Mouse (Mus musculus): ENCODE results near the gene Armt1.
A peak's percentile ranks its signal among the peaks of the same experiment; 100 is the strongest.

Armt1 gene

DNA sequence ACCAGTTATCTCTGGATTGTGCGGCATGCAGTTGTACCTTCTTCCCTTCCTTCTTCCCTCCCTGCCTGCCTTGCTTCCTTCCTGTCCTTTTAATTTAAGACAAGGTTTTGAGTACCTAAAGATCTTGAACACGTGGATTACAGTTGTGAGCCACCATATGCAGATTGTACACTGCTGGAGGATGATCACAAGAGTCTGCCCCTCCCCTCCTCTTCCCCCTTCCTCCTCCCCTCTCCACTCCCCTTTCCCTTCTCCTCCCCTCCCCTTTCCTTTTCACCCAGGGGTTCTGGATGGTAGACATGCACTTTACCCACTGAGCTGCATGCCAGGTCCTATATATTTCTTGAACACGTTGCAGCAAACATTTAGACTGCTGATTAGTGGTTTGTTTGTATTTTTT lies 3.1 kb downstream of the Armt1 start:
- DNase-seq (ENCODE audit: low spot score) = no peak

DNA sequence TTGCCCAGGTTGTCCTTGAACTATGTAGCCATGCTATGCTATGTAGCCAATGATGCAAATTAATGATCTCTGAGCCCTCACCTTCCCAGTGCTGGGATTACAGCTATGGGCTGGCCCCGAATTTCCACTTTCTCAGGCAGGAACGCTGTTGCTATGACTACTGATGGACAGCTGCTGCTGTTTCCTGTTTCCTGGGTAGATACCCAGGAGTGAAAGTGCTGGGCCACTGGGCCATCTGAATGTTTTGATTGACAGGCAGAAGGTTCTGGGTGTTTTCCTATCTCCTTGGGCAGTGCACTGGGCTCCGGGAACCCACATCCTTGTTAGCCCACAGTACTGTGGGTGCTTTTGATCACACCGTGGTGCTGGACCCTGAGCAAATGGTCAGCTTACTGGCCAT lies 24.1 kb downstream of the Armt1 start:
- no peak for DNase-seq (ENCODE audit: low spot score)

DNA sequence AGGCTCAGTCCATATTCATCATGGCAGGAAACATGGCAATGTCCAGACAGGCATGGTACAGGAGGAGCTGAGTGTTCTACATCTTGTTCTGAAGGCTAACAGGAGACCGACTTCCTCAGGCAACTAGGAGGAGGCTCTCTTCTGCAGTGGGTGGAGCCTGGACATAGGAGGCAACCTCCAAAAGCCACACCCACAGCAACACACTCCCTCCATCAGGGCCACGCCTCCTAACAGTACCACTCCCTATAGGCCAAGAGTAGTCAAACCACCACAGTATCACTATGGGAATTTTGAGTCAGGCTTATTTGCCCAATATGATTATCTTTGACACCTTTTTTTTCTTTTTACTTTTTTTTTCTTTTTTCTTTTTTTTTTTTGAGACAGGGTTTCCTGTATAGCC lies 27.9 kb downstream of the Armt1 start:
- DNase-seq (ENCODE audit: low spot score) = no peak

DNA sequence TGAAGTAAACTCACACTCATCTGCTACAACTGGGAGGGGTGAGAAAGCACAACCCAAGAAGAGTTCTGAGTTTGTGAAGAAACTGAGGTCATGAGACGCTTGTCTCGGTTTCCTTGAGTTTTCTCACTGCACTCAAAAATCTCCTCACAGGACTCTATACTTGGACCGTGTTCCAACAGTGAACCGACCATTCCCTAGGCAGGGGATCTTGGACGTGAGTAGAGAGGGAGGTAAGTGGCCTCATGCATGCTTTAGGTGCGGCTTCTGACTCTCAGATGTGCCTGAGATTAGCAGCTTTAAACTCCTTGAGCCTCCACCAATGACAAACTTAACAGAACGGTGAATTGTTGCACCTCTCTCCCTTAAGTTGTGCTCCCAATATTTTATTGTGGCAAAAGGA lies 33.5 kb downstream of the Armt1 start:
- DNase-seq (ENCODE audit: low spot score) = no peak

DNA sequence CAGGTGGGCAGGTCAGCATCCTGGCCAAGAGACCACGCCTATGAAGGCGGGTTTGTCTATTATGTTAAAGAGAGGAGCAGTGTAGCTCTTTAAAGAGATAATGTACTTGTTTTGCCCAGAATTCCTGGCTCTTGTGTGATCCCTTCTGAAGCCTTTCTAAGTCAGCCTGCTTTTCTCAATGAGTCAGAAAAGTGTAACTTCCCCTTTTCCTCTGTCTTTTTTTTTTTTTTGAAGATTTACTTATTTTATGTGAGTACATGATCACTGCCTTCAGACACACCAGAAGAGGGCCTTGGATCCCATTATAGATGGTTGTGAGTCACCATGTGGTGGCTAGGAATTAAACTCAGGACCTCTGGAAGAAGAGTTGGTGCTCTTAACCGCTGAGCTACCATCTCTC lies 37.1 kb downstream of the Armt1 start:
- DNase-seq (ENCODE audit: low spot score) = no peak

DNA sequence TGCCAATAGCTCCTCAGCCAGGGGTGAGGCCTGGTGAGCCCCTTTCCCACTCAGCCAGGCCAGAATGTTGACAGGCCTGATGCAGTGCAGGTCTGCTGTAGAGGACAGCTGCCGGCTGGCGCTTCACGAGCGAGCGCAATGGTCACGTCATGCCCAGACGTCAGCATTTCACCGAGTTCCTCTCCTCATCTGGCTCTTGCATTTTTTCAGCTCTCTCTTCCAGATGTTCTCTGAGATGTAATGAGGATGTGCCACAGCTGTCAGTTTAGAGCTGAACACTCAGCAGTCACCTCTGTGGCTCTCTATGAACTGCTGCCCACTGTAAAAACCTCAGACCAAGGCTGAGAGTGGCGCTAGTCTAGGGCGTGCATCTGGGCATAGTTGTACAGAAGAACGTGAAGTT lies 41.3 kb downstream of the Armt1 start:
- no peak for DNase-seq (ENCODE audit: low spot score)

DNA sequence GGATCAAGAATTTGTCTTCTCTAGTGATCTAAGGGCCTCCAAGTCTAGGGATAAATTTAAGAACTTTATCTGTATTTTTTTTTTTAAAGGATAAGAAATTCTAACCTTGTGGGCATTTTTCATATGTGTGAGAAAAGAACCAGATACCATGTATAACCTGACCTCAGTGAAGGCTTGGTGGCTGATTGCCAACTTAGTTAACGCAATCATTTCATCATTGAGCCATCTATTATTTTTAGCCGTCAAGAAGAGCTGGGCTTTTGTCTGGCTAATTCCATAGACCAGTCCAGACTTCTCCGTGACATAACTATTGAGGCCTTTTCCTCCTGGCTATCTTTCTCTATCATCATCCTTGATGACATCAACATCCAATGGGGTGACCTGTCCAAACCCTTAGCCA lies 43.2 kb downstream of the Armt1 start:
- no peak for DNase-seq (ENCODE audit: low spot score)

DNA sequence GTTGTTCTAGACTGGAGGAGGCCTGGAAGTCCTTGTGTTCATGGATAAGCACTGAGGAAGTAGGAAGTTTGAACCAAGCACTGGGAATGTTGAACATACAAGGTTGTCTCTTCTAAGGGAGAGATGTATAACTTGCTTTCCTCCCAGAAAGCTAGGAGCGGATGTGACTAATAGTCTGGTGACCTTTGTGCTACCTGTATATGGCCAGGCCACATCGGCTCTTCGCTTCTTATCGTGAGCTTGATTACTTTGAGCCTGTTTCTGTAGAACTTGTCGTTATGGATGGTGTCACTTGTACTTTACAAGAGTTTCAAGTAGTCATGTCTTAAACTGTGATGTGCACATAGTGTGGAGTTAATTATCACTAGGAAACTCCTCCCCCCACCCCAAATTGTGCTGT lies 44.3 kb downstream of the Armt1 start:
- DNase-seq (ENCODE audit: low spot score) = no peak

DNA sequence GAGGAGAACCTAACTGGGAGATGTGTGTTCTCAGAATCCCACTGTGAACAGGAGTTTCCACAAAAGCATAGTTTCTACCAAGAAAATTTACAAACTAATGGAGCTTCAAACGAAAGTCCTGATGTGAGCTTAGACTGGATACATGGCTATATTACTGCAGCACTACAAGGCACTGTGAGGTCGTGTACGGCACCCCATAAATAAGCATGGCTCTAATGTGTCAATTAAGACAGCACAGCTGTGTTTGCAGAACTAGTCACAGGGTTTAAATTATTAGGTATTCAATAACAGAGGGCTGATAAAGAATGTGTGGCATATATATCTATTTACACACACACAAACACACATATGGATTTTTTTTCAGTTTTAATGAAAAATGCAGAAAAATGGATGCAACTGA lies 48.7 kb downstream of the Armt1 start:
- no peak for DNase-seq (ENCODE audit: low spot score)

DNA sequence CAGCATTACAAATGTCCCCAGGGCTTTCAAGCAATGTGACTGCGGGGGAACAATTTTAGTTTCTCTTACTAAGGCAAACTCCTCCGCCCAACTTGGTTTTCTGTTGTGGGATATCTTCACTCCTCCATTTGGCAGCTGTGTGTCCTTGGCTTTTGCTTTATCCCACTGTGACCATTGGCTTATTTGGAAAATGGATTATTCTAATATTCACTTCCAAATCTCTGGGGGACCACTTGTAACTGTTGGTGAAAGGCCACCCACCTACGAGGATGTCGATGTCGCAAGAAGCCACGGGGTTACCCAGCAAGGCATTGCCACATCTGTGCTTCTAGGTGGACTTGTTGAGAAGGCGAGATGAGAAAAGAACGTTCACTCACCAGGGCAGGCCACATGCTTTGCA lies 49.4 kb downstream of the Armt1 start:
- DNase-seq (ENCODE audit: low spot score) = no peak

DNA sequence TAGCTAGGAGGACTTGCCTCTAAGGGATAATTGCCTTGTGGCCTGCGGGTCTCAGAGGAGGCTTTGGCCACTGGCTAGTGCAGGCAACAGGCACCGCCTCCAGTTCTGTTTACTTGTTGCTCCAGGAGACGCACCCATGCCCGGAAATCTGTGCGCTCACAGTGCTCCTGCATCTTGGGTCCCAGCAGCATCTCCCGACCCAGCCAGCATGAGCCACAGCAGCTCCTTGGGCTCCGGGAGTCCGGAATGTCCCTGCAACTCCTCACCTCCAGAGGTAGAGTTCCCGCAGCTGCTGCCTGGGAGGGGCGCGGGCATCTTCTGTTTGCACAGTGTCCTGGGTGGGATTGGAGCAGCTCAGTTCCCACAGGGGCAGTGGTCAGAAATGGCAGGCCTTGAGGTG lies 50.1 kb downstream of the Armt1 start, which contains the start of gene Ccdc170:
TSS of gene Ccdc170 (plus strand) at position 148 of the 400 bp plus-strand sequence.
- peak; percentile 4 for DNase-seq (ENCODE audit: low spot score)

DNA sequence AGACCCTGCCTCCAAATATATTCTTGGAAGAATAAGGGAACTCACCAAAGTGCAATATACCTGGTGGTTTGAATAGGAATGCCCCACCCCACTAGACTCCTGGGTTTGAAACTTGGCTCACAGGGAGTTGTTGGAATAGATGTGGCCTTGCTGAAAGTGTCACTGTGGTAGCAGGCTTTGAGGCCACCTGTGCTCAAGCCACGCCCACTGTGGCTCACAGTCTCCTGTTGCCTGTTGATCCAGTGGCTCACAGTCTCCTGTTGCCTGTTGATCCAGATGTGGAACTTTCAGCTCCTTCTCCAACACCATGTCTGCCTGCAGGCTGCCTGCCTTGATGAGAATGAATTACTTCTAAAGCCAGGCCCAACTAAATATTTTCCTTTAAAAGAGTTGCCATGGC lies 51.6 kb downstream of the Armt1 start:
- DNase-seq (ENCODE audit: low spot score) = no peak

DNA sequence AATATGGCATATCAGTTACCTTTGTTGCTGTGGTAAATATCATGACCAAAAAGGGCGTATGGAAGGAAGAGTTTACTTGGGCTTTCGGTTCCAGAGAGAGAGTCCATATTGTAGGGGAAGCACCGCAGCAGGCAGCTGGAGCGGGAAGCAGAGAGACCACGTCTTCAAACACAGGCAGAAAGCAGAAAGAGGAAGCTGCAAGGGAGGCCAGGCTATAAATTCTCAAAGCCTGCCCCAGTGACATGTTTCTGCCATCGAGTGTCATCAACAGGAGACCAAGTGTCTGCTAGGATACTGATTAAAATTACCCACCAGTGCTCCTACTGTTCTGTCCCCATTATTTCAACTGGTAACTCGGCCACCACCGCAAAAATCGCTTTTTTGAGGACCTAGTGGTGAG lies 52.7 kb downstream of the Armt1 start:
- DNase-seq (ENCODE audit: low spot score) = no peak

DNA sequence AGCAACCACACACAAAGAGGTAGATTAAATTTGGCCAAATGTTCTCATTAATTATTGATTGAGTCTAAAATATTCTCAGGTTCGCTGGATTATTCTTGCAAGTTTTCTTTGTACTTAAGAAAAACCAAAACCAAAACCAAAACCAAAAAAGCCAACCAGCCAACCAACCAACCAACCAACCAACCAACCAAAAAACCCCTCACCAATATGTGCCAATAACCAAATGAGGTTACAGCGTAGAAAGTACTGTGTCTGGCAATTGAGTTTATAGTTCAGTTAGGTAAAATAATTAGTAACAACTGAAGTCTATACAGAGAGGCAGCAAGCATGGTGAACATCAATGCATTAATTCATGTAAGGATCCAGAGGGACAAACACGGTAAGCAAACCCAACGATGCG lies 57.6 kb downstream of the Armt1 start:
- DNase-seq (ENCODE audit: low spot score) = no peak

DNA sequence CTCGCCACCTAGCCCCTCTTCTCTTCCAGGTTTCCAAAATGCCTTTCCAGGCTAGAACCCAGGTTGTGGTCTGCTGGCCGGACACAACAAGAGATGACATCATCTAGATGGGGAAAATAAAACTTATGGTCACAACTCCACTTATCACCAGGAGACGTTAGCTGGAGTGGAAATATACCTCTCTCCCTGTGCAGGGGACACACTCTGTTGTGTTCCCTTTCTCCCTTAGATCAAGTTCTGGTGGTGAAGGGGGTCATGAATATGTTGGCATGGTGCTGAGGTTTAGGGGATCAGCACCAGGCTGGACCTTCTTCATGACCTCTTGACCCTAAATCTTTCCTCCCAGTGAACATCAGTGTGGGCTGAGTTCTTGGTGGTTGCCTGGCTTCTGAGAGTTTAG lies 59.0 kb downstream of the Armt1 start:
- DNase-seq (ENCODE audit: low spot score) = no peak

DNA sequence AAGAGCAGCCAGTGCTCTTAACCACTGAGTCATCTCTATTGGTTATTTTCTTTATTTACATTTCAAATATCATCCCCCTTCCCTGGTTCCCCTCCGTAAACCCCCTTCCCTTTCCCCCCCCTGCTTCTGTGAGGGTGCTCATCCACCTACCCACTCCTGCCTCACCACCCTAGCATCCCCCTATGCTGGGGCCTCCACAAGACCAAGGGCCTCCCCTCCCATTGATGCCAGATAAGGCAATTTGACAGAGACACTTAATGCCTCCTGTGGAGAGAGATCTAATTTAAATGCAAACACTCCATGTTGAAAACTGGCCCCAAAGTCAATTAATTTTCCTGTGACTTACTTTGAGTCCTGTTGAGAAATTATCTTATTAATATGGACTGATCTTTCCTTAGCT lies 59.8 kb downstream of the Armt1 start:
- no peak for DNase-seq (ENCODE audit: low spot score)

DNA sequence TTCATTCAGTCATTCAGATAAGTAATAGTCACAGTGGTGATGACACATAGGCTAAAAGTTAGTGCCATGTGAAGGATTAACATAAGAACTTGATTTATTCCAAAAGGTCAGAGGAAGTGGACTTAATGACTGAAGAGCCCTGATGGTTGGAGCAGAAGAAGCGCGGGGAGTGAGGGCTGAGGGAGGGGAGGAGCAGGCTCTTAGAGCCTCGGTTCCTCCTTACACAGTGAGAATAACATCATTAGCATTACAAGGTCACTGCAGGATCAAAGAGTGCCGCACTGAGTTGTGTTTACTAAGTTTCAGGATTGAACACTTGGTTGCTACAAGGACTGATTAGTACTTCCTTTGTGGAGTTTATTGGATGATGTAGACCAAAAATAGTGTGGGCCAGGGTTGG lies 60.6 kb downstream of the Armt1 start:
- DNase-seq (ENCODE audit: low spot score) = no peak

DNA sequence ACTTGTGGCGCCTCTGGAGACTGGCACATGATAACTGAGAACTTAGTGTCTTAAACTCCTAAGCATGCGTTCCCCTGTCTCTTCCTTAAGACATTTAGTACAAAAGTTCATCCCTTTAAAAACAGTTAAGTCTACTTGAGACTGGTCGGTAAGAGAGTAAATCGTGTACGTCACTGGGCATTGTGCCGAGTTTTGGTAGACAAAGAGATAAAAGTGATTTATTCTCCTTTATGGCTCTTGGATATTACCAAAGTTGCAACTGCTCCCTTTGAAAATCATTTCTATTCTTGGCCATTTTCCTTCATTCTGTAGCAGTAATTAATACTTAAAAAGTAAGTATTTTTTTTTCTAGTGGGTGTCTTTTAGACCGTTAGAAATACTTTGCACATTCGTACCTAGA lies 71.0 kb downstream of the Armt1 start:
- no peak for DNase-seq (ENCODE audit: low spot score)
